Mouse (Mus musculus): ENCODE data around the gene Apbb1.

- no peak for TF ChIP-seq CTCF (IDR thresholded peaks at IDR 0.05; ENCODE audit: control insufficient read depth, insufficient read depth, low read length)
- no peak for TF ChIP-seq POLR2A (IDR thresholded peaks at IDR 0.05; ENCODE audit: borderline replicate concordance, control insufficient read depth, low read depth, low read length)
Observed at GRCm38 (mm10) chr7:105568988-105569471, 12.4 kb downstream of the Apbb1 start.

Data from bone marrow, adult 2 months (tissue).